Mouse (Mus musculus) adrenal gland, adult 18-20 months (tissue): ENCODE results near the gene Ankmy1. TPM values are rescaled to one million over a fixed set of nuclear protein-coding genes. Genes with fewer than 3 reads are reported as not detected.

Experiments used
- DNase-seq, 2 experiments: peaks; one replicate each; pipeline ENCODE4 v3.0.0; 2021 to 2022; ENCODE audit warnings: low spot score in 2 of 2
- total RNA-seq, 2 experiments: library from RNA; stranded (reverse); gene quantifications; 1 replicate in 1 of 2; 2 replicates in 1 of 2; pipeline ENCODE4 v1.2.3; 2021

Gene Ankmy1
- total RNA-seq, 2 experiments from 2014 or later, result 0.80 to 0.86 TPM

GRCm38 (mm10) chr1:92875360-92876111, 27.2 kb downstream of the Ankmy1 start:
- DNase-seq, result no peak

DNA sequence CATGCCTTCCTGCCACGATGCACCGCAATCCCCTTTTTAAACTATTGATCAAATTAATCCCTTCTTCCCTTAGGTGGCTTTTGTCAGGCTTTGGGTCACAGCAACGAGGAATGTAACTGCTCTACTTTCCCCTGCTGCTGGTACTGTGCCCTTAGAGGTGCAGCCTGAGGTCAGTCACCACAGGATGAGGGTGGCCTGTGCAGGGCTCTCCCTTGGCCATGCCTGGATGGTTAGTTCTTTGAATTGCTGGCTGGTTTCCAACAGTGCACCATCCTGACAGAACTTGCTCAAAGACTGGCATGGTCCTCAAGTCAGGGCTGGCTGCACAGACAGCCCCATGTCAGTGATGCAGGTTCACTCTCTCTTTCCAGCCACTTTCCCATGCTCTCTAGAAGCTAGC, 28.7 kb downstream of the Ankmy1 start:
- no peak for DNase-seq

- DNase-seq, result no peak
Measured at GRCm38 (mm10) chr1:92872666-92873065, 30.0 kb downstream of the Ankmy1 start.

DNA sequence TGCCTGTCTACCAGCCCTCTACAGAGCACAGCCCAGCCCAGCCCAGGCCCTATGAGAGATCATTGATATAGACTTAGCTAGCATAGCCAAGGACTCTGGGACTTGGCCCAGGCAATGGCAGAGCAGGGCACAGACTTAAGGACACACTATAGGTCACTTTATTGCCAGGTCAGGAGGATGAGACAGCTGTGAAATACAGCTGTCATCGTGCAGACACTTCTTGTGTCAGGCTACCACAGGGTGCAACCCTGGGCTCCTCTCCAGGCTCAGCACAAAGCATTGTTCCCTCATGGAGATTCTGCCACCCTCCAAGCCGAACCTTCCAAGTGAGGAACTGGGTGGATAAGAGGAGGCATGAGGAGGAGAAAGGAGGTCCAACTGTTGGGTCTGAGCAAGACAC, 32.7 kb downstream of the Ankmy1 start:
- no peak for DNase-seq

GRCm38 (mm10) chr1:92866170-92866569, 36.5 kb downstream of the Ankmy1 start:
- no peak for DNase-seq

DNA sequence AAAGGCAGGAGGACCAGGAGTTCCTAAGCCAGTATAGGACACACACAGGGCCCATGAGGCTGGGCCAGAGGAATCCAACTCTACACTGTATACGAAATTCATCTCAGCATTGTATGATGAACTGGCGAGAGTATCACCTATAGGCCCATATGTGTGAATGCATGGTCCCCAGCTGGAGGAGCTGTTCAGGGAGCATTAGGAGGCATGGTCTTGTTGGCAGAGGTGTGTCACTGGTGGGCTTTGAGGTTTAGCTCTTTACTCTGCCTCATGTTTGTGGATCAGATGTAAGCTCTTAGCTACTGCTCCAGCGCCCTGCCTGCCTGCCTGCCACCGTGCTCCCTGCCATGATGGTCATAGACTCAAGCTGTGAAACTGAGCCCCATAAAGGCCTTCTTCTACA, 39.4 kb downstream of the Ankmy1 start:
- no peak for DNase-seq

- no peak for DNase-seq
Measured at GRCm38 (mm10) chr1:92861503-92861902, 41.2 kb downstream of the Ankmy1 start.

GRCm38 (mm10) chr1:92852450-92852849, 50.3 kb downstream of the Ankmy1 start:
- DNase-seq, result no peak

GRCm38 (mm10) chr1:92849938-92850574, 52.6 kb downstream of the Ankmy1 start:
- no peak for DNase-seq

DNA sequence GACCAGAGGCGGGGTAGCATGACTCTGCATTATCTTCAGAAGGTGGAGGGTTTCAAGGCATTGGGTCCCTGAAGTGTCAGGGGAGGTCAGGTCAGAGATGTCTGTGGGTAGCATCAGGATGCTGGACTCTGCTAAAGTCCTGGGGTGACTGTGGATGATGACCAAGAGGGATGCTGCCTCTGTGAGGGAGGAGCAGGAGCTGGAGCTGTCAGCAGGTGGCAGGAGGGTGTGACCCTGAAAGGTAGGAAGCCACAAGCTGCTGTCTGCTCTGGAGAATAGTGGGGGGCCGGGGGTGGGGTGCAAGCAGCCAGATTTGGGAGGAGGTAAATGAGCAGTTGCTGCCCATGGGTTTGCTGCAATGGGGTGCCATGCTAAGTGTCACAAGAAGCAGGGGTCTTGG, 53.2 kb downstream of the Ankmy1 start:
- no peak for DNase-seq

DNA sequence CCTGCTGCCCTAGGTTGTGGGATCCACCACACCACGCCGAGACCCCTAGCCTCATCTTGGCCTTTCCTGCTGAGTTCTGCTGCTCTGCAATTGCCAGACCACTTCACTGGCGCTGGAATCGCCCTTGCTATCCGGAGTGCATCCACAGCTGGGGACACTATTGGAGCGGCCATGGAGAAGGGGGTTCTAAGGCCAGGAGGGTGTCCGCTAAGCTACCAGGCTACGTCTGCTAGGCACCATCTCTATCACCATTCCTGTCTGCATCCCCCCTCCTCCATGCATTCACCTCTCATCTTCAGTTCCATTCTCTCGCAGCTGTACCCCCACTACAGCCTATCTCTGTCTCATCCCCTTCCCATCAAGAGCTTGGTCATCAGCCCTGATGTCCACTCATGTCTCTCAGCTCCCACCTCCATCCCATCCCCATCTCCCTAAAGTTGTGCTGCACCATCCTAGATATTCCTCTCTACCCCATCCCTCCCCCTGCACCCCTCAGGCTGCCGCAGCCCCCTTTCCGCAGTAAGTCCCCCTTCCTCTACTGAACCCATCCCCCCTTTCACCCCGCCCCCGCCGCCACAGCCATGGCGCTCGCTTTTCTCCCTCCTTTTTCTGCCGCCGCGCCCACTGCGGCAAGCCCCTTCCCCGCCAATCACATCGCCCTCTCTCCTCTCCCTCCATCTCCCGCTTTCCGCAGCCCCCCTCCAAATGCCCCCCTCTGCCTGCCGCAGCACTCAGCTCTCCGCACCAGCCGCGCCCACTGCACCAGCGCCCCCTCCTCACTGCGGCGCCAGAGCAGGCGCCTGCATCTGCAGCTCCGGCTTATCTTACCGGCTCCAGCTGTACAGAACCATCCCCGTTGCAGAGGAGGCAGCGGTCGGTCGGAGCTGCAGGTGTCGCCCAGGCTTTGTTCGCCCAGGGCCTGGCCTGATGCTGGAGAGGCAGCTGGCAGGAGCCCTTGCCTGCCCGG, 54.5 kb downstream of the Ankmy1 start:
- DNase-seq, result no peak

DNA sequence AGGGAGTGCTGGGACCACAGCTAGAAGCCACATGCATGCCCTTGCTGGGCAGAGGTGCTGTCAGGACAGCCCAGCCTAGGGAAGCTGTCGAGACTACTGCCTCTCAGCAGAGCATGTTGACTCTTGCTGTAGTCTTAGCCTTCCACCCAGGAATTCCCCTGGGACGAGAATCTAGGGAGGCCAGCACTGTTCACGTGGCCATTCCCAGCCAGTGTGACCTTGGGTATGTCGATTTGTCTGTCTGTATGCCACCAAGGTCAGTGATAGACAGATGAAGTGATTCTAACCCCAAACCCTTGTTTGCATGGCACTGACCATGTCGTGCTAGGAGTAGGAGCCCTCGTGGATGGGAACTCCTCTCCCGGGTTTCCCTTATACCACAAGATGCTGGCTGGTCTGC, 56.8 kb downstream of the Ankmy1 start:
- DNase-seq, result no peak

DNA sequence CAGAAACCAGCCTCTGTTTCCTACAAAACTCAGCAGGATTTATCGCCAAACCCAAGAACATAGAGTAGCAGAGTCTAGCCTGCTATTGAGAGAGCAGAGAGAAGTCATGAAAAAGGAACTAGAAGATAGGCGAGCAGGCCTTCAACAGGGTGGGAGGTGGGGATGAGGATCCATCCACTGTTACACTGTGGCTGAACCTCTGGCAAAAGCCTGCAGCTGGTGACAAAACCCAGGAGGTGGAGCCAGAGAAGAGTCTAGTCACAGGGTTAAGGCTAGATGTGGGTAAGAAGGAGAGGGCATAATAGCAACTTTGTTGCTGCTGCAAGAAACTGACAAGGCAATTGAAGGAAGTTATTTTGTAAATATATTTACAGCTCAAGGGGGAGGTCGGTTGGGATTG, 61.3 kb downstream of the Ankmy1 start:
- DNase-seq, result no peak

DNA sequence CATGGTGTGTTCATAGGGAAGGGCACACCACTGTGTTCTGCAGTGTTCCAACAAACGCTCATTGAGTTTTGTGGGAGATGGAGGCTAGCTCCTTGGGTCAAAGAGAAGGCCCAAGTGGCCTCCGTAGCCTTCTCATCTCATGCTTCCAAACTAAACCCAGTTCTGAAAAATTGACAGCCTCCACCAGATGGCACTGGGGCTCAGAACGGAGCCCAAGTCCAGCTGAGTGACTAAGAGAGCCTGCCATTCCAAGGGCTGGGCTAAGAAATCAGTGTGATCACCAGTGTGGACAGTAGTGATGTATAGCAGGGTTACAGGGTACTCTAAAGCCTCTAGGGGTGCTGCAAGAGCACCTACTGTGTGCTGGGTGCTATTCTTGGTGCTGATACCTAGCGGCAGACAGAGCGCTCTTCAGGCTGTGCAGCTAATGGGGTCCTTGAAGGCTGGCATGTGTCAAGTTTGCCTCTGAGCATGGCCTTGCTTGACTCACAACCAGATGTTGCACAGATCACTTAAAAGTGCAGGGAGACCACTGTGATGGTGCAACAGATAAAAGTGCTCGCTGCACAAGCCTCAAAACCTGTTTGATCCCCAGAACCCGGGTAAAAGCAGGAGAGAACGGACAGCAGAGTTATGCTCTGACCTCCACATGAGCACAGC, 62.3 kb downstream of the Ankmy1 start:
- no peak for DNase-seq

DNA sequence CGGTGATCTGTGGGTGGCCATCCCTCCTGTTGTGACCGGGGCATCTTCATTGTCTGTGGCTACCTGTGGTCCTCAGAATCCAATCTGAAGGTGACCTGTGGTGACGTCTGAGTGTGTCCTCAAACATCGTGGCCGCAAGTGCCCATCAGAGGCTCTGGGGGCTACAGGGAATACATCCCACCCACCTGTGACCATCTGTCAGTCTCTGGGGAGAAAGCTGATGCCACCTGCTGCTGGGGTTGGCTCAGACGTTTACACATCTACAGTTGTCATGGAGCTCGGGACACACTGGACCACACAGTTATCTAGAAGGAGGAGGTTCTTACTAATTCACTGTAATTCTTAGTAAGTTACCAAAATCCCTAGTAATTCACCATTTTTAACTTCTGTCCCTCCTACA, 63.5 kb downstream of the Ankmy1 start:
- DNase-seq, result no peak

DNA sequence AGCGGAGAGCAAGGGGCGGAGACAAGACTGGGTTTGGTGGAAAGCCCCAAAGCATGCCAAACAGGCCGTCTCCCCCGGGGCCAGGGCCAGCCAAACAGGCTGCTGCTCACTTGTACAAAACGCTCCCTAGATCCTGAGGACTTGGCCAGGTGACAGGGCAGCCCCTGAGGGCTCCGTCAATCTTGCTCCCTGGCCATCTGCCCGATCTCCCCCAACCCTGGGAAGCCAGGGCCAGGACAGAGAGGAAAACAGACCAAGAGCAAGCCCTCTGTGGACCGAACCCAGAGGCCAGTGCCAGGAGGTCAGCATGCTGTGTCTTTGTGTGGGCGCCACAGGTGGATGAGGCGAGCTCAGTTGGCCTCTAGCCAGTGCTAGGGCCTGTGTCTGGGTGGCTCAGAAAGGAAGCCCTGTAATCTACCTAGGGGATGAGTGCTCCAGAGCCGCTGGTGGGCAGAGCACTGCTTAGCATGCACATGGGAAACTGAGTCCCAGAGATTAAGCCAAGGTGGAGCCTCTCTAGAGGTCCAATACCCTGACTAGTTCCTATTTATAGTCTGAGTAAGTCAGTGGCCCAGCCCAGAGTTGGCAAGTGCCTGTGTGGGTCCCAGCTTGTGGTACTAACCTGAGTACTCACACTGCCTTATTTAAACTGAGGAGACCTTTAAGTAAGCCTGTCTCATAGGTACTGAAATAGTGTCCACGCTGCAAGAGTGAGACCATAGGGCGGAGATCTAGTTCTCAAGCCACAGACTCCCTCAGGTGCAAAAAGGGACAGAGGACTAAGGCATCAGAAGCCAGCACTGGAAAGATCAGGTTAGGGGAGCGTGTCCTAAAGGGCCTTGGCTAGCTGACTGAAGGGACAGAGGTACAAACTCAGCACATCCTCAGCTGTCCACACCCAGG, 64.5 kb downstream of the Ankmy1 start:
- DNase-seq, result peak in 1 of 2 experiments; percentile 42

GRCm38 (mm10) chr1:92833987-92834706, 68.6 kb downstream of the Ankmy1 start:
- peak; percentile 80 to 83 for DNase-seq

DNA sequence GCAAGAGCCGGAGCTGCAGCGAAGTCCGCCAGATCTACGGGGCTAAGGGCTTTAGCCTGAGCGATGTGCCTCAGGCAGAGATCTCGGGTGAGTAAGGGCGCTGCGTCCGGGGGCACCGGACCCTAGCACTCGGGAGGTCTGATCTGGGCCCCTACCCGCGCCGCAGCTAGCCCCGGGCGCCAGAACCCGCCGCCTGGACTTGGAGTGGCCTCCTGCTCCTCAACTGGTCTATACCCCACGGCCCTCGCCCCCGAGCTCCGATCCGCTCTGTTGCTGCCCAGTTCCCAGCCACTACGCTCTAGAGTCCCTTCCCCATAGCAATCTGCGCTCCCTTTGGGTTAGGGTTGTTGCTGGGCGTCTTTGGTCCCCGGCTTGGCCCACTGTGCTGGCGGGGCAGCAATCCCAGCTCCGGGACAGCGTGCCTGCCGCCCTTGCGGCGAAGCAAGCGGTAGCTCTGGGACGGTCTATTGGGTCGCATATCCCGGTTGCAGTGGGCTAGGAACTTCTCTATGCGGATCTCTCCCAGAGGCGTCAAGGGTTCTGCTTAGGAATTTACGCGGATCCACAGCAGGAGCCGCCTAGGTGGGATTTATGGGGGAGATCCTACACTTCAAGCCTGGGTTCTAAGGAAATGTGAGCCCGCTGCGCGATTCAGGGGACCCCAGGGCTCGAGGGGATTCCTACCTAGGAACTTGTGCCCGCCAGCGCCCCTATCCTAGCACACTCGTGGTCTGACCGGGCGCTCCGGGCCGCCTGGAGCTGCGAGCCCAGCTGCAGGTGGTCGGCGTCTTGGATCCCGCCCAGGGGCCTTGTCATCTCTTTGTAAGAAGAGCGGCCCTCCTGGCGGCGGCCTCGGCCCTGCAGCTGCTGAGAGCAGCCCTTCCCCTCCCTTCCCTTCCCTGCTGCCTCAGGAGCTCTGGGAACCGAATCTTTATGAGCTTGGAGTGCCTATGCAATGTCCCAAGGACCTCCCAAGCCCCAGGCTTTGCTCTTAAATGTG, 70.4 kb downstream of the Ankmy1 start:
- peak; percentile 44 to 47 for DNase-seq
